Mouse (Mus musculus): Measurements from ENCODE around the gene Zfp683. TPM values are rescaled to one million over a fixed set of nuclear protein-coding genes. Genes with fewer than 3 reads are reported as not detected.

Zfp683 gene
- total RNA-seq, 2 experiments from 2014 or later, result not detected

GRCm38 (mm10) chr4:134043041-134043440 lies 10.6 kb upstream of the Zfp683 start:
- intact Hi-C loops (cut with DNase I), result no loop called here
- DNase-seq (ENCODE audit: low spot score in 2 of 2), result no peak

DNA sequence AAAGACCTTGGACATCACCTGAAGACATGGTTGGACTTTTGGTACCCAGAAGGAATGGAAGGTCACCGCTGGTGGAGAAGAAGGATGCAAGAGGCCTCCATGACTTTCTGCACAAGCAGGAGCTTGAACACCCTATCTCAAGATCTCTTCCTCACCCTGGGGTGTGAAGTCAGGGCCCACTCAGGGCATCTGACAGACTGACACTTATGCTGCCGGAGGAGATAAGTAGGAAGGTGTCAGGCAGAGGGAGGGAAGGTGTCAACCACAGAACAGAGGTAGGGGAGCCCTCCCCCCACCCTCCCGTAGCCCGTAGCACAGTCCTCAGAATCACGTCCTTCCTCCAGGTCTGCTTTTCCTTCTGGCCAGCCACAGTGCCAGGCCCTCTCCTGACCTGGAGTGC lies 6.0 kb upstream of the Zfp683 start:
- intact Hi-C loops (cut with DNase I), result no loop called here
- no peak for DNase-seq (ENCODE audit: low spot score in 2 of 2)

- intact Hi-C loops (cut with DNase I), result no loop called here
- no peak for DNase-seq (ENCODE audit: low spot score in 2 of 2)
Observed at GRCm38 (mm10) chr4:134051912-134052311, 1.7 kb upstream of the Zfp683 start.

DNA sequence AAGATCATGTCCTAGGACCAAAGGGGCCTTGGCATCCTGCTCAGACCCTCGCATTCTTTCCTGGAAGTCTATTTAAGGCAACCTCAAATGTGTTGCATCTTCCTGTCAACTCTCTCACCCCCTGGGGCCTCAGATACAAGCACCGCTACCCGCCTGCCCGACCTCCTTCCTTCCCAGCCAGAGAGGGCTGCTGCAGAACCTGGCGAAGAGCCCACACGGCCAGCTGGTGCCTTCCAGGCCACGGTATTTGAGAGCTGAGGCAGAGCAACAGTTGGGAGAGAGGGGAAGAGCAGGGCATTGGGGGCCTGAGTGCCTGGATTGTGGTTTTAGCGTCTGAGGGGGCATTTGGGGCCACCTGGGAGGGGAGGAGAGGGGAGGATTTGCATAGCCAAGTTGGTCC lies 1.1 kb upstream of the Zfp683 start:
- intact Hi-C loops (cut with DNase I), result no loop called here
- peak in 1 of 2 experiments; percentile 24 for DNase-seq (ENCODE audit: low spot score in 2 of 2)

DNA sequence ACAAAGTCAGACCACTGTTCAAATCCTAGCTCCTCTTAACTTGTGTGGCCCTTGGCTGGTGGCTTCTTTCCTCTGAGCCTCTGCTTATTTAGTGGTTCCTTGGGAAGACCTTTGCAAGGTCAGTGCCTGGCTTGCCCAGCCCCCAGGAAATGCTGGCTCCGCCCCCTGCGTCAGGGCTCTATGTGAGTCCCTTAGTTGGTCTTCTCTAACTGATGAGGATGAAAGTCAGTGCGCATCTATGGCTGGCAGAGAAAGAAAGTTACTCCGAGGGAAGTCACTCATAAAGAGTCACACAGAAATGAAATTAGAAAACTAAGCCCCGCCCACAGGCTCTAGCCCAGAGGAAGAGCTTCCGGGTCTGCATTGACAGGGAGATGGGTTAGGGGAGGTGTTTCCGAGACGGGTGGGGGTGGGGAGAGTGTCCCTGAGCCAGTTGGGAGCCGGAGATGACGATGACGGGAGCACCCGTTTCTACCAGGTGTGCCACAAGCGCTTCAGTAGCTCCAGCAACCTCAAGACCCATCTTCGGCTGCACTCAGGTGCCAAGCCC lies 4.6 kb downstream of the Zfp683 start:
- intact Hi-C loops (cut with DNase I), result no loop called here
- no peak for DNase-seq (ENCODE audit: low spot score in 2 of 2)

DNA sequence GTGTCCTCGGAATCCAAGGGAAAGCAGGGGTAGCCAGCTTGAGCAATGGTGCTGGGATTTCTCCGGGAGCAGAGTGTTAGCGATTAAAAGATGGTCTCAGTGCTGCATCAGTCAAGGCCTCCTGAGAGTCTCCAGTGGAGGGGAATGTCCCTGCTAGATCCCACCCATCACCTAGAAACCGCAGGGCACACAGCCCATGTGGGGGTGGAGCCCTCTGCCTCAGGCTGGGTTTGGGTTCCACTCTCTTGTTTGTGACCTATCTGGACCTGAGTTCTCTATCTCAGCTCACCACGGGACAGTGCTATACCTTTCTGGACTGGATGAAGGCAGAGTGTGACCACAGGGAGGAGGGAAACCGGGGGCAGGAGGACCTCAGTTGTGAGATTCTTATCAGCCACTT lies 5.3 kb downstream of the Zfp683 start:
- DNase-seq (ENCODE audit: low spot score in 2 of 2), result no peak
- intact Hi-C loops (cut with DNase I), result no loop called here

DNA sequence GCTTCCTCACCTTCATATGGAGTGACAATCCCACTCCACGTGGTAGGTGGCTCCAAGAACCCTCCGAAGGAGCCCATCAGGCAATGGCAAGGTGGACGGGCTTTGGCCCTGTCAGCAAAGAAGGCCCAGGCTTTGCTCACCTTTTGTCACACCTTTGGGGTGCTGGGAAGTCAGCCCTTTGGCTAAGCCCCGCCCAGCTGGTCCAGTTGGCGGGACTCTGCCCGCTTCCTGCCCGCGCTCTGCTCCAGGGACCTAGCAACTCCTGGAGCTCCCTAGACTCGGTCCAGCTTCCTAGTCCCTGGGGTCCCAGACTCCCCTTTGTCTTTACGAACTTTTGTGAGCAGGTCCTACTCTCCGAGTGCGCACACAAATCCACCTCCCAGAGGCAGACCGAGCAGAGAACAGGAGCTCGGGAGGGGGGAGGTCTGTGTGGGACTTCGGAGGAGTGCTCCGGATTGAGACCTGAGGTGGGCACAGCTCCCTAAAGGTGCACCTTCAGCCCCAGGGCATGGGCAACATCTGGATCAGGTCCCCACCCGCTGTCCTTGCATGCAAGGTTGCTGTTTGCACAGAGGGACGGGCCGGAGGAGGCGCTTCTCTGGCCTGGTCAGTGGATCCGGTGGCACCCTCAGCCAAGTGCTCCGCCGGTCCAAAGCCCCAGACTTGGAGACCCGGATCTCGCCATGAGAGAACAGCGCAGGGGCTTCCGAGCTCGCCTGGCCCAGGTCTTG lies 6.7 kb downstream of the Zfp683 start, which contains the start of gene Crybg2:
TSS of gene Crybg2 (plus strand) at position 681 of the 731 bp plus-strand sequence.
- no peak for DNase-seq (ENCODE audit: low spot score in 2 of 2)
- intact Hi-C loops (cut with DNase I), result no loop called here

DNA sequence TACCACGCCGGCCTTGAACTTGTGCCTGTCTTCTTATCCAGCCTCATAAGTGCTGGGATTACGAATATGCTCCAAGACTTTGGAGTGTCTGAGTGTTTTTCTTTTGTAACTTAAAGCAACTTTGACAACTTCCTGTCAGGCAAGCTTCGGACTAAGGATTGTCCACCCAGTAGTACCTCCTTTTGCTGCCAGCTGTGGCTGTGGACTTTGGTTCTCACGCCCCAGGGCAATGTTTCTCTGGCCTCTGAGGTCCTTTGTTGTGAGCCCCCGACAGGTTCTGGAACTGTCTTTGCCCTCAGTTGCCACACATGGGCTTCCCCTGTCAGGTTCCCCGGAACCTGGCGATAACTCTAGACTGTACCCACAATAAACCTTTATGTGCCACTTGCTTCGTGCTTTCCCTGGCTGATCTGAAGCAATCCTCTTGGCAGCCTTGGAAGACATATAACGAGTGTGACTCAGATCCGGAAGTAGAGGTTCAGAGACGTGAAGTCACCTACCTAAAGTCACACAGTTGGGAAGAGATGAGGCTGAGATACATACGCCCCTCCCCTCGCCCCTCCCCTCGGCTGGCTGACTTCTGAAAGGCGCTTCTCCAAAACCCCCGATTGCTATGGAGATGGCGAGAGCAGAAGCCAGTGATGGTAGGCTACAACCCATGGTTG lies 7.7 kb downstream of the Zfp683 start:
- intact Hi-C loops (cut with DNase I), result no loop called here
- peak in 1 of 2 experiments; percentile 42 for DNase-seq (ENCODE audit: low spot score in 2 of 2)

- no peak for DNase-seq (ENCODE audit: low spot score in 2 of 2)
Observed at GRCm38 (mm10) chr4:134061944-134062446, 8.4 kb downstream of the Zfp683 start.

GRCm38 (mm10) chr4:134062561-134062960 lies 8.9 kb downstream of the Zfp683 start:
- intact Hi-C loops (cut with DNase I), result no loop called here
- no peak for DNase-seq (ENCODE audit: low spot score in 2 of 2)

More at GRCm38 (mm10) chr4:134061944-134062446, 8.4 kb downstream of the Zfp683 start:
- intact Hi-C loops (cut with DNase I), result no loop called here

GRCm38 (mm10) chr4:134065431-134066004 lies 11.9 kb downstream of the Zfp683 start:
- no peak for DNase-seq (ENCODE audit: low spot score in 2 of 2)
- intact Hi-C loops (cut with DNase I), result no loop called here

- no peak for DNase-seq (ENCODE audit: low spot score in 2 of 2)
- intact Hi-C loops (cut with DNase I), result no loop called here
Observed at GRCm38 (mm10) chr4:134067383-134067782, 13.7 kb downstream of the Zfp683 start.

DNA sequence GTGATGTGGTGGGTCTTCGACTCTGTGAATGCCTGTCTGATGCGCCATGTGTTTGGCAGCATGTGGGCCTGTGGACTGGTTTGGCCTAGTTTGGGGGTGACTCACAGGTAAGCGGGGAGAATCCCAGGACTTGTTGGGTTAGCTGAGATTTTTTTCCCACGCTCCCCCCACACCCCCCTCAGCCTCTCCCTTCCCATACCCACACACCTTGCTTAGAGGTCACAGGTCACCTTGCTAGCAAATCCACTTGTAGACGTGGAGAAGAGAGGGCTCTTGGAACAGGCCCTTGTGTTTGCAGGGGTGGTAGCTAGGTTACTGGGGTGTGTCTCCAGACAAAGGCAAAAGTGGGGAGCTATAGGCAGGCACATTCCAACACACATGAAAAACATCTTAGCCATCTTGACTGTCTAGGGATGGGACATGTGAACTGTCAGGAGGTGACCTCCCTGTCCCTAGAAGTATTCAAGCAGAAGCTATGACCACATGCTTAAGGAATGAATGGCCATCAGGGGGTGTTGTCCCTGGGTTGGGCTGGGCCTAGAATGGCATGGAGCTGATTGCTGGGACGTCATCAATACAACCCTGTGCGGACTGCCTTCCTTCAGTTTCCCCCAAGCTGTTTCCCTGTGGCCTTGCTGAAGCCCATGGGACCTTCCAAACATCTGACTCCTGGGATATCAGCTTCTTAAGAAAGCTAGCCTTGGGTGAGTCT lies 14.4 kb downstream of the Zfp683 start:
- intact Hi-C loops (cut with DNase I), result no loop called here
- no peak for DNase-seq (ENCODE audit: low spot score in 2 of 2)

GRCm38 (mm10) chr4:134068793-134069580 lies 15.3 kb downstream of the Zfp683 start:
- no peak for DNase-seq (ENCODE audit: low spot score in 2 of 2)
- intact Hi-C loops (cut with DNase I), result no loop called here

DNA sequence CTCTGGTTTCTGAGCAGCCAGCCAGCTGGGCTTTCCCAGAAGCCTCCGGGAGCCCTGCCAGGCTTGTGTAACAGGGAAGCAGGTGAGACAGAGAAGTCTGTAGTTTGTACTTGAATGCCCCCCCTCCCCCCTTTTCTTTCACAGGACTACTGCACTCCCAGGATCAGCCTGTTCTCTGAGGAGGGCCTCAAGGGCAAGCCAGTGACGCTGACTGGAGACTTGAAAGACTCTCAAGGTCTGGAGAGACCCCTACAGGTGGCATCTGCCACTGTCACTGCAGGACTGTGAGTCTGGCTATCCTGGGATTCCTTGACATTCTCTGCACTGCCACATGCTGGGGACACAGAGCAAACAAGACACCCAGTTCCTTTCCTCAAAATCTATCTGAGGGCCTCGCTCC lies 25.1 kb downstream of the Zfp683 start:
- intact Hi-C loops (cut with DNase I), result no loop called here
- DNase-seq (ENCODE audit: low spot score in 2 of 2), result peak; percentile 57 to 76

DNA sequence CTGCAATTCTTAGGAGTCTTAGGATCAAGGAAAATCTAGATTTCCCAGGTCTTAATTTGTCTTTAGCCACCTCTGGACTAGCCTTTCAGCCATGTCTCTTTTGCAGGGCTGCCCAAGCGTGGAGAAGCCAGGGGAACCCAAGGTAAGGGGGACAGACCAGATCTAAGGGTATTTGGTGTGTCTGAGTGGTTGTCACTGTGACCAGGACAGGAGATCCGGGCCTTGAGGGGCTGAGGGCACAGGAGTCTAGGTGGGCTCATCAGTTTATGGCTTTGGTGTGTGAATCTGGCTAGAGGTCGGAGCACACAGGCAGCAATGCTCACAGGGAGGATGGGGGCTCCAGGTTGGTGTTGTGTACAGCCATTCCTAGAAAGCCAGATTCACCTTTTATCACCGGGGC lies 27.0 kb downstream of the Zfp683 start:
- no peak for DNase-seq (ENCODE audit: low spot score in 2 of 2)
- intact Hi-C loops (cut with DNase I), result no loop called here

DNA sequence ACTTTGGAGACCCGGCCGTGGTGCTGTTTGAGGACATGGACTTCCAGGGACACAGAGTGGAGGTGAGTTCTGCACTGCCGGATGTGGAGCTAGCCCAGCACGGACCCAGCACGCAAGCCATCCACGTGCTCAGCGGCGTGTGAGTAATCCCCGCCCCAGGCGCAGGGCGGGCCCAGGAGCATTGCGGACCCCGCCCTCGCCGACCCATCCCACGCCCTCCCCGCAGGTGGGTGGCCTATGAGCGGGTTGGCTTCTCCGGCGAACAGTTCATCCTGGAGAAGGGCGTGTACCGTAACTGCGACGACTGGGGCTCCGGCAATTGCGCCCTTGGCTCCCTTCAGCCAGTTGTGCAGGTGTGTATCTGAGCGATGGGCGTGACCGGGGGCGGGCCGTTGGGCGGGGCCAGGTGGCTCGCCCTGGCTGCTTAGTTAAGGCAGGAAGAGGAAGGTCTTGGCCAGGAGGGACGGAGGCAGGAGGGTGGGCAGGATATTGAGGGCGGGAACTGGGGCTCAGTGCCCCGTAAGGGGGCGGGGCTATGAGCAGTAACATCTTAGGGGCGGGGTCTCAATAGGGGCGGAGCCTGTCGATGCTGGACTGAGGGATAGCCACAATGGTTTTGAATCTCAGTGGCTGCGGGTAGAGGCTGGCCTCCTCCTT lies 28.2 kb downstream of the Zfp683 start:
- peak; percentile 27 to 52 for DNase-seq (ENCODE audit: low spot score in 2 of 2)
- intact Hi-C loops (cut with DNase I), result no loop called here

GRCm38 (mm10) chr4:134082460-134082859 lies 28.8 kb downstream of the Zfp683 start:
- intact Hi-C loops (cut with DNase I), result no loop called here
- no peak for DNase-seq (ENCODE audit: low spot score in 2 of 2)

All from left cerebral cortex, postnatal 14 days (tissue).